Mouse (Mus musculus) megakaryocyte, embryonic 14.5 days (primary cell): ENCODE results near the gene 1810010H24Rik. TPM values are rescaled to one million over a fixed set of nuclear protein-coding genes. Genes with fewer than 3 reads are reported as not detected.
A peak's percentile ranks its signal among the peaks of the same experiment; 100 is the strongest.
"Not testable (repeated sequence)": the region's sequence is repeated elsewhere in the genome, so short reads cannot be mapped to it uniquely, and the experiment has no call there.

Source experiments
- H3K27me3 ChIP-seq: replicated peaks from 2 replicates; pipeline ENCODE3; 2012; ENCODE audit warnings: inconsistent platforms
- H3K36me3 ChIP-seq: replicated peaks from 2 replicates; pipeline ENCODE3; 2012; ENCODE audit warnings: low read length, inconsistent platforms, mixed read lengths
- H3K4me1 ChIP-seq: 2 replicates; pipeline ENCODE4 v1.6.1; 2012; ENCODE audit warnings: inconsistent platforms
- H3K4me3 ChIP-seq: replicated peaks from 2 replicates; pipeline ENCODE3; 2012; ENCODE audit warnings: moderate library complexity, mild to moderate bottlenecking, inconsistent platforms
- H3K9me3 ChIP-seq: 2 replicates; pipeline ENCODE4 v1.6.1; 2012; ENCODE audit warnings: inconsistent platforms
- FLI1 ChIP-seq: IDR thresholded peaks from 2 replicates; pipeline ENCODE4 v1.6.1; 2012; ENCODE audit warnings: low read length, inconsistent platforms, mixed read lengths
- GATA1 ChIP-seq: IDR thresholded peaks from 3 replicates; pipeline ENCODE4 v1.6.1; 2012; ENCODE audit warnings: mixed read lengths, low read length, inconsistent platforms, borderline replicate concordance
- polyA plus RNA-seq: library from polyadenylated mRNA; stranded (reverse); fragments of >175 nt; gene quantifications from 2 replicates; pipeline ENCODE4 v1.2.3, GENCODE M21; 2012; ENCODE audit warnings: low replicate concordance; ENCODE audit not compliant: insufficient read depth

The 1810010H24Rik gene
- 1.0 and 1.7 TPM in 2 replicates for polyA plus RNA-seq

GRCm38 (mm10) chr11:107025411-107026321 is at the start of gene 1810010H24Rik:
TSS of gene 1810010H24Rik (plus strand) at chr11:107025681.
- H3K4me1 ChIP-seq: peaks cover 42% of the 10 kb centered on the region
- H3K36me3 ChIP-seq: no peaks in the 10 kb centered on the region
- TF ChIP-seq GATA1 (no peak), FLI1 (no peak)
- no peaks in the 10 kb centered on the region for H3K9me3 ChIP-seq
- H3K4me3 ChIP-seq: peak within 1 kb of the TSS; percentile 97
- H3K27me3 ChIP-seq: peaks cover 26% of the 10 kb centered on the region

- H3K36me3 ChIP-seq: no peaks in the 10 kb centered on the region
- peaks cover 7% of the 10 kb centered on the region for H3K9me3 ChIP-seq
- peaks cover 2% of the 10 kb centered on the region for H3K27me3 ChIP-seq
- H3K4me1 ChIP-seq: peaks cover 19% of the 10 kb centered on the region
- no peak overlapping the region for H3K4me3 ChIP-seq
- TF ChIP-seq GATA1: no peak
- TF ChIP-seq FLI1: no peak
Observed at GRCm38 (mm10) chr11:106976194-106976593, 49.3 kb upstream of the 1810010H24Rik start.

- TF ChIP-seq FLI1 (no peak), GATA1 (no peak)
- Histone ChIP-seq H3K27me3 (peaks cover 2% of the 10 kb centered on the region), H3K4me3 (no peak overlapping the region), H3K9me3 (no peaks in the 10 kb centered on the region), H3K4me1 (peaks cover 25% of the 10 kb centered on the region), H3K36me3 (peaks cover 20% of the 10 kb centered on the region)
Observed at GRCm38 (mm10) chr11:106980455-106980854, 45.0 kb upstream of the 1810010H24Rik start.

- TF ChIP-seq GATA1 (no peak), FLI1 (no peak)
- Histone ChIP-seq H3K4me3 (no peak overlapping the region), H3K27me3 (no peaks in the 10 kb centered on the region), H3K36me3 (peaks cover 28% of the 10 kb centered on the region), H3K4me1 (peaks cover 19% of the 10 kb centered on the region), H3K9me3 (no peaks in the 10 kb centered on the region)
Observed at GRCm38 (mm10) chr11:106981787-106982186, 43.7 kb upstream of the 1810010H24Rik start.

GRCm38 (mm10) chr11:106982351-106982750 is 43.1 kb upstream of the 1810010H24Rik start:
- peaks cover 34% of the 10 kb centered on the region for H3K36me3 ChIP-seq
- TF ChIP-seq GATA1: no peak
- no peak for TF ChIP-seq FLI1
- H3K4me1 ChIP-seq: peaks cover 20% of the 10 kb centered on the region

GRCm38 (mm10) chr11:106985979-106986604 is 39.4 kb upstream of the 1810010H24Rik start:
- H3K27me3 ChIP-seq, H3K9me3 ChIP-seq, H3K4me3 ChIP-seq: not testable (repeated sequence)
- peaks cover 24% of the 10 kb centered on the region for H3K4me1 ChIP-seq
- H3K36me3 ChIP-seq: peaks cover 70% of the 10 kb centered on the region

More at GRCm38 (mm10) chr11:106982351-106982750, 43.1 kb upstream of the 1810010H24Rik start:
- Histone ChIP-seq H3K27me3 (no peaks in the 10 kb centered on the region), H3K4me3 (peak overlapping the region; percentile 46), H3K9me3 (no peaks in the 10 kb centered on the region)

GRCm38 (mm10) chr11:106987384-106987783 is 38.1 kb upstream of the 1810010H24Rik start:
- H3K4me1 ChIP-seq: peaks cover 13% of the 10 kb centered on the region
- H3K9me3 ChIP-seq: no peaks in the 10 kb centered on the region
- no peaks in the 10 kb centered on the region for H3K27me3 ChIP-seq
- TF ChIP-seq GATA1 (no peak), FLI1 (no peak)
- no peak overlapping the region for H3K4me3 ChIP-seq
- H3K36me3 ChIP-seq: peaks cover 82% of the 10 kb centered on the region

GRCm38 (mm10) chr11:106994246-106995085 is 31.0 kb upstream of the 1810010H24Rik start:
- Histone ChIP-seq H3K36me3 (peaks cover 70% of the 10 kb centered on the region), H3K9me3 (no peaks in the 10 kb centered on the region), H3K4me1 (peaks cover 48% of the 10 kb centered on the region), H3K4me3 (peak overlapping the region; percentile 53), H3K27me3 (no peaks in the 10 kb centered on the region)
- TF ChIP-seq GATA1 (no peak), FLI1 (no peak)

- Histone ChIP-seq H3K4me1 (peaks cover 48% of the 10 kb centered on the region), H3K36me3 (peaks cover 49% of the 10 kb centered on the region), H3K4me3 (peak overlapping the region; percentile 83)
- H3K9me3 ChIP-seq, H3K27me3 ChIP-seq: not testable (repeated sequence)
Observed at GRCm38 (mm10) chr11:106996492-106996891, 29.0 kb upstream of the 1810010H24Rik start.
